Mouse (Mus musculus) spleen, postnatal 14 days (tissue): Measurements from ENCODE around the gene Ccdc57.

Experiments
- DNase-seq, 2 experiments: peaks; one replicate each; pipeline ENCODE4 v3.0.0; 2021 to 2022; ENCODE audit warnings: low spot score in 2 of 2

Ccdc57 gene

DNA sequence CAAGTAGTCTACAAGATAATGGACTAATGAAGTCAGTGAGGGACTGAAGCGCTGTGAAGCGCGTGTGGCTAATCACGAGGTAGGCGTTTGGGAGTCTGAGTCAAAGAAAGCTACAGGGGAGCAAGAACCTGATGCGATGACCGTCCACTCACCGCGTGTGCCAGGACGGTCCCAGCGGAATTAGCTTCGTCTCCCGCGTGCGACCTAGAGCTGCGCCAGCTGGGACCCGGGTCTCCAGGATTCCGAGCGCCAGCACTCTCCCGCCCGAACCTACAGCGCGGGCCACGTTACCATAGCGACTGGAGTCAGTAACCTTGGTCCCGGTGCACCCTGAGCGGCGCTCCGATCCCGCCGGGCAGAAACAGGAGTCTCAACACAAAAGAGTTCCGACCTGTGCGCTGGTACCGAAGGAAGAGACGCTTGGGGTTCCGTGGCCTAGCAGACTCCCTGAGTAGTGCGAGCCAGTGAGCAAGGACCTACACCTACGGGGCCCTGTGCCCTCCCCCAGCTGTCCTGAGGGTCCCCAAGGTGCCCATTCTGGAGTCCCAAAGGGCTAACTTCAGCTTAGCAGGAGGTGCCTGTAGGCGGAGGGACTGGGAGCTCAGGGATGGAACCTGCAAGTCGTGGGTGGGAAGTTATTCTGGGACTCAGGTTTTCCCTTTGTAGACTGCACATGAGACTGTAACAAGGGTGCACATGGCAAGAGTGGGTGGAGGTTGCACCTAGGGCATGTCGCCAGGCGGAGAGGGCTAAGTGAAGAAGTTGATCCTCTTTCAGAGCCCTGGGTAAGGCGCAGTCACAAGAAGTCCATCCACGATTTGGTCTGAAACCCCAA lies at the start of gene Ccdc57:
Gene Ccdc57, minus strand, starts transcription at position 309 of the 835 bp plus-strand sequence.
- DNase-seq: peak; percentile 78 to 87

DNA sequence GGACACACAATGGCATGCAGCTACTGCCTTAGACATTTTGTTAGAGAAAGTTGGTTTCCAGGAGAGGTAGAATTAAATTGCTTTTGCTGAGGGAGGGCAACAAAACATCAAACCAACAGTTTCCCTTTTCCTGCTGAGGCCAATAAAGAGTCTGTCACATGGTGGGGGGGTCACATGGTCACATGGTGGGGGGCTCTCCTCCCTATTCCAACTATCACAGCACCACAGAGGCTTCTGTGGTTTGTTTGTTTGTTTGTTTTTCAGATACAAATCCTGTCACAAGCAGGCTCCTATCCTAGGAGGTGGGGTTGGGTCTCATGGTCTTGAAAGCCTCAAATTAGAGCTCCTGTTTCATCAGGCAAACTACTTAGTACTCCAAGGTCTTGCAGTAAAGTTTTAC lies 49.8 kb upstream of the Ccdc57 start:
- no peak for DNase-seq

DNA sequence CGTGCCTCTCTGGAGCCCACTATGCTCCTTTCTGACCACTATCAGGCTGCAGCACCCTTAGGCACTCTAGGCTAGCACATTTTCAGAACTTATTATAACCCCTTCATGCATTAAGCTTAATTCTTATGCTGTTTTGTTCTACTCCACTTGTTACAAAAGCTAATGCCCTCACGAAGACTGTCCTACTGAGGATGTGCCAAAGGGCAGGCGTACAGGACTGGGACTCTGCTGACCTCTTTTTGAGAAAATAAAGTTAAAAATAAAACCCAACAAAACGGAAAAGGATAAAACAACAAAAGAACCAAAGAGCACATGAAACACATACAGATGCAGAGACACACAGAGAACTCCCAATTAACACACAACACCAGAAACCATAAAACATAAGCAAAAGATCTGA lies 49.0 kb upstream of the Ccdc57 start:
- no peak for DNase-seq

DNA sequence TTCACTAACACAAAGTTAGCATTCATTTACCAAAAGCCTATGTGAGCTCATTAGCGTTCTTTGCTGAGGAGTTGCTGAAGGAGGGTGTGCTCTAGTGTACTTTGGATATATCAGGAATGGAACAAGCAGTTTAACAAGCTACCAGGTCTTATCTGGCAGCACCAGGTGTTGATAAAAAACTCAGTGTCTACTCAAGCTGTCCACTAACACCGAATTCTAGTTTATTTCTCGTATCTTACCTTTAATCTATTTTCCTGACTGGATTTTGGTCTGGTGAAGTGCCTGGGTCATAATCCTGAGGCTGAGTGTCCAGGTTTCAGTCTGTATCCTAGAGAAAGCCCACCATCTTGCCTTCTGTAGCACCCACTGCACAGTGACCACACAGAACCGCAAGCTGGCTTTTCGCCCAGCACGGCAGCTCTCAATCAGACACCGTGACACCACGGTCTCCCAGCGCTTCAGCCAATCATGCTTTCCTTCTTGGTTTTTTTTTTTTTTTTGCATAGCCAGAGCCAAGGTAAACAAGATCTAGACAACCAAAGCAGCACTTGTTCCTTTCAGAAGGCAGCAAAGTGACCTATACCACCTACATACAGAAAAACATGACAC lies 47.9 kb upstream of the Ccdc57 start:
- peak; percentile 35 to 40 for DNase-seq

DNA sequence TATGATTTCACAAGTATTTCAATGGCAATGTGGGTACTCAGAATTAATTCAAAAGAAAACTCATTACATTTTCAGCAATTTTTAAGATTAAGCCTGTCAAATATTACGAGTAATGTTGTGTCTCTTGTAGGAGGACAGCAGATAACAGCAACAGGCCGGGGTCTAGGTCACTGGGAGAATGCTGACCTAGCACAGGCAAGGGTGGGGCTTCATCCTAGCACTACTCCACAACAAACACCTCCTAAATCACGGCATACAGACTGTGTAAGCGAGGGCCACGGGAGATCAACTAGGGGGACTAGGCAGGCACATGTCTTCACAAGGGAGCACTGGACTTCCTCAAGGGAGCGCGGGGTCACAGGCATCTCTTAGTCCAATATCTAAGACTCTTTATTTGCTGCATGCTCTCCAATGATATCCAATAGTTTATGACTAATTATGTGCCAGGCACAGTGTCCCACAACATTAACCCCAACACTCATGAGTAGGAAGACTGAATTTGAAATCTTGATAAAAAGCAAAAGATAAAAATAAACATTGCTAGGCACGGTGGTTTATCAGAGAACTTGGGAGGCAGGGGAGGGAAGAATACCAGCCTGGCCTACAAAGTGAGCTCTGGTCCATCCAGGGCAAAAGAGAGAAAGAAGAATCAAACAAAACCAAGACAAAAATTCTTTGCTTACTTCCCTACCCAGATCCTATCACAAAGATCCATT lies 47.2 kb upstream of the Ccdc57 start:
- DNase-seq: no peak

DNA sequence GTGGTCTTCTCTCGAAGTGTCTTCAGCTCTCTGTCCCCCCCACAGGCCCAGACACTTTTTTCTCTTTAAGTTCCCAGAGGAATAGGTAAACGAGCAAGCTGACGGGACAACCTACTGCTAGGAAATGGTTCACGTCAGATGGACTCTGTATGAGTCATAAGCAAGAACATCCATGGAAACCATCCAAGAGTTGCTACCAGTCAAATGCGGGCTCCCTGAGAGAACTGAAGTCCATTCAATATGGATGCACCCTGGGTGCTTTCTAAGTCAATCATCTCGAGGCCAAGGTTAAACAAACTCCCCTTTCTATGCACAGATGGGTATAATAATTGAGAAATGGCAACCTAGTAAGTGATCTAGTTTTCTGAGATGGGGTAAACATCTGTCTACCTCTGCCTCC lies 40.6 kb upstream of the Ccdc57 start:
- no peak for DNase-seq

DNA sequence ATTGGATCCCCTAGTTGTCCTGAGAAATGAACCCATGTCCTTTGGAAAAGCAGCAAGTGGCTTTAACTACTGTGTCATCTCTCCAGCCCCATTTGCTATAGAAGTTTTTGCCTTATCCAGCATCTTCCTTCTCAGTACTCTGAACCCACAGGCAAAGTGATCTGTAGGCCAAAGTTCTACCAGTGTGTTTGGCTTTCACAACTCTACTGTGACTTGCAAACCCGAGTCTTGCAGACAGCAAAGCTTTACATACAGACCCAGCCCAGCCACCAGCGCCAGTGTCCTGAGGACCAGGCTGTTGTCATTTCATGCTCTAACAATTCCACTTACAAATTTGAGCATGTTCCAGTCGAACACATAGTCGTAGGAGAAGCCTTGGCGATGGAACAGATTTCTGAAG lies 38.6 kb upstream of the Ccdc57 start:
- no peak for DNase-seq

DNA sequence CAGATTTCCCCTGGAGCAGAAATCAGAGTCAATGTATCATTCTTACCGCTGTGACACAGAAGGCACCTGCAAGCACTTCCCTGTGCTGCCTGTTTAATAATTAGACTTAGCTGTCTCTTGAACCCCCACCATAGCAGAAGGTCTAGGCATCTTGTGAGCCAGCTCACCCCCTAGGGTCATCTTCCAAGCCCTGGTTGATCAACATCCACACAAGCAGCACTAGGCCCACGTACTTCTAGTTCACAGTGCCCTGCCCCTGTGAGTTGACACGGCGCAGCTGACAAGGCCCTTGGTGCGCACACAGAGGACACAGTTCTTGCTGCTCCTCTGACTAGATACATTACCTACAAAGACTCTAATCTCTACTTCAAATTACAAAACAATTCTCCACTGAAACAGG lies 37.1 kb upstream of the Ccdc57 start:
- DNase-seq: no peak

DNA sequence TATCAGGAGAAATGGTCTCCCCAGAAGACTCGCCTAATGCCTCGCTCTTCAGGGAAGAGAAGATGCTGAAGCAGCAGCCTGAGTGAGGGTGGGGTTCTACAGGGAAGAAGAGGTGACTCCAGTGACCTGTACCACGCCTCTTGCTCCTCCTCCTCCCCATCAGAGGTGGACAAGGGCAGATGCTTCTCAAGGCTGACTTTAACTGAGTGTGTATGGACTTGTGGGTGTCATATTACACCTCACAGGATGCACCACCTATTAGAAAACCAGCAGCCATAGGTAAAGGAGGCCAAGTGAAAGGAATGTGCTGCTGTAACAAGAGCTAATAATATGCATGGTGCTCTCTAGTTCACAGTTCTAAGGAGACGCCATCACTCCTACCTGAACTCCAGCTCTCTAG lies 32.9 kb upstream of the Ccdc57 start:
- DNase-seq: no peak

DNA sequence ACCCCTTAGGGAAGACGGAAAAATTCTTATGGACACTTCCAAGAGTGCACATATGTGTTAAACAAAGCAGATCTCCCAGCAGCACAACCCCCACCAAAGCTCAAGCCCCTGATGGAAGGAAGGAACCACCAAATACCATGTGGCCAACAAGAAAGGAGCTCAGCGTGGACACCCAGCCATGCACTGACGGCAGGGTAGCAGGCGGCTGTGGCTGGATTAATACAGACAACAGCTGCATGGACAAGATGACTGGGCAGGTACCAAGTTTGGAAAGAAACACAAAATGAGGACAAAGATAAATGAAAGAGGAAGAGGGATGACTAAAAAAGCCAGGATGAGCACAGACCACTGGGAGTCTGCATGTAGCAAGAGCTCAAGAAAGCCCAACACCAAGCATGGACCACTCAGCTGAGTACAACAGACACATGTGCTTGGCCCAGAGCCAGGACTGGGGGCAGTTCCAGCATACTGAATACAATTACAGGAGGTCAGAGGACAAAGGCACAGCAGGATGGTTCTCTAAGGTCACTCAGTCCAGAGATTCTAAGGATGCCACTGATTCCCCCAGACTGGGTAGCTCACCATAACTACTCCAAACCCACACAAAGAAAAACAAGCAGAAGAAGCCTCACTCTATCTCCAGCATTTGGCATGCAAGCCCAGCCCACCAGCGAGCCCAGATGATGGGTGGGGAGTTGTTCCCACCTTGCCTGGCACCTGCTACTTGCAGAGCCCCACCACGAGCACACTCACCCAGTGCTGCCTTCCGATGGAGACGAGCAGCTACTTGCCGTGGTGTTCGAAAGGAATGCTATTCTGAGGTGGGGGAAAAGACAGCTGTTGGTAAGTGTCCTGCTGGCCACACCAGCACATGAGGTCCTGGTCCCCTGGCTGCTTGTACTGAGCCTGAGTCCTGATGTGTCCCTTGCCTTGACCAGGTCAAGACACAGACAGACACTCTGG lies 31.8 kb upstream of the Ccdc57 start:
- DNase-seq: no peak

DNA sequence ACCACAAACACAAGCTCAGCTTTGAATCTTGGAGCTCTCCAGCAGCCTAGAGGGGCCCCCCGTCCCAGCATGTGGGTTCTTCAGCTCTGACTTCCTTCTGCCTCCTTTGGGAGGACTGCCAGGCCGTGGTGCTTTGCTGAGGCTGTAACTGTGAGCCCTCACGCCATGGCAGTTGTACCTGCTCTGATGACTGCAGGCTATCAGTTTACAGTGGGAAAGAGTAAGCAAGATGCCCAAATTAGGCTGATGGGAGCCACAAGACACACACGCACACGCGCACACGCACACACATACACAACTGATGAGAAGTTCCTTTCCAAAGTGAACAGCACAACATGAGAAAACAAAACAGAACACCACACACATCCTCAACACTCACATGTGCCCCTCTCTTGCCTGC lies 30.2 kb upstream of the Ccdc57 start:
- DNase-seq: no peak

DNA sequence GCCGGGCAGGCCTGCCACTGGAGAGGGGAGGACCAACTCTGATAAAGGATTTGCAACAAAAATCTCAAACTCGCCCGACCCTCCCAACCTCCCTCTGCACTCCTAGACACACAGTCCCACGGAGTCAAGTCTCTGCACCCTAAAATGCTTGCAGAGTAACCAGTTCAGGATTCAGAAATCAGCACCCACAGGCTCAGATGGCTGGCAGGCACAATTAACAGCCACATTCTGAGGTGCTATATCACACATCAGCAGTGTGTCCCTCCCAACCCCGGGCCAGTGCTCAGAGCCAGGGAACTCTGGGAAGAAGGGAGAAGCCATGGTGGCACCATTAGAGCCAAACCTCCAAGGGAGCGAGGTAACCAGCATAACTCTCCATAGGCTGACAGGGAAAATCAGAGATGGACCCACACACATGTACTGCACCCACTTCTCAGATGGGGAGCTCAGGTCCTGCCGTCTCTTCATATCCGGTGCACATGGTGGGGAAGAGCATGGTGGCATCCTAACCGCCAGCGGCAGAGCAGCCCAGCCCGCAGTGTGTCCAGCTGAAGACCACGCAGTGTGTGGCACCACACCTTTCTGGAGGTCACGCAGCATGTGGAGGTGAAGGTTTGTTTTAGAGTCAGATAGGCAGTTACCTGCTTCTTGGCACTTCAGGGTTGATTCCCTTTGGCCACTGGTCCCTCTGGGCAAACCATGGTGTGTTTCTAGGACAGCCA lies 29.5 kb upstream of the Ccdc57 start:
- no peak for DNase-seq

DNA sequence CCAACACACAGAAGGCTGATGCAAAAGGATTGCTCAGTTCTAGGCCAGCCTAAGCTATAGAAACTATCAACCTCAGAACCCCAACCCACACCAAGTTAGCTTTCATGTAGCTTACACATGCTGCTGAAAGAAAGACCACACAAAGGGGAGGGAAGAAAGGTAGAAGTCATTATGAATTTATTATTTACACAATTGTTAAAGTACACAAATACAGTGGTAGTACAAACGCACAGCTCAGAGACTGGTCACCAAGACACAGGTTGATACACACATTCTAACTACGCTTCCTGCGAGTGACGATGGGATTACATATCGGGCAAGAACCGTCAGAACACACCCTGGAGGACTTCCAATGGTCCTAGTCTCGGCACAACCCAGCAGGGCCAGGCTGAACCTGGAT lies 28.9 kb upstream of the Ccdc57 start:
- no peak for DNase-seq

DNA sequence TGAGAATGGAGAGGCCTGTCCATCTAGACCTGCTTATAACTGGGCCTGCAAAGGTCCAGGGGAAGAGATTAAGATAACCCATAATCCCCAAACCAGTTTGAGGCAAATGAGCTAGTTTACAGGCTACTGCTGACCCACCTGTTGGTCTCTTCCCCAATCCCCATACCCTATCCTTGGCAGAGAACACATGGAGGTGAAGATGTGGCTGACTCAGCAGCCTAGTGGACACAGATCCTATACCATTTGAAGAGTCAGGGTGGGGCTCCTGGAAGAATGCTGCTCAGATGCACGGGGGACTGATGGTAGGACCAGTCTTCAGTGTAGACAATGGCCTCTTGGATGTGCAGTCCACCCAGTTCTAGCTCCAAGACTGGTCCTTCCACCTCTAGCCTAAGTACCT lies 27.6 kb upstream of the Ccdc57 start:
- DNase-seq: no peak

DNA sequence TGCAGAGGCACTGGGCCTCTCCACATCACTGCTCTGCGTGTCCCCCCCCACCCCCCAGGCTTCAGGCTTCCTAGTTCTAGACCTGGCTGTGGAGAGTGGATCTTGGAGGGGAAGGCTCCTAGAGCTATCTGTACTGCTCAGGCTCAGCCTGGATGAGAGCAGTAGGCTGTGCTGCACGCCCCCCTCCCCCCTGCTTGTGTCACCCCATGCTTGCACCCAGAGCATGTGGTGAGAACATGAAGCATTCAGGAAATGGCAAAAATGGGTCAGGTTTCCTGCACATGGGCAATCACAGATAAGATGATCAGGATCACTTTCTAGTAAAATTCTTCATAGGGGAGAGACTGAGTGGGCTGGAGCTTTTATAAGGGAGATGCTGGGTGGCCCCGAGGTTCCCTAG lies 26.9 kb upstream of the Ccdc57 start:
- no peak for DNase-seq

DNA sequence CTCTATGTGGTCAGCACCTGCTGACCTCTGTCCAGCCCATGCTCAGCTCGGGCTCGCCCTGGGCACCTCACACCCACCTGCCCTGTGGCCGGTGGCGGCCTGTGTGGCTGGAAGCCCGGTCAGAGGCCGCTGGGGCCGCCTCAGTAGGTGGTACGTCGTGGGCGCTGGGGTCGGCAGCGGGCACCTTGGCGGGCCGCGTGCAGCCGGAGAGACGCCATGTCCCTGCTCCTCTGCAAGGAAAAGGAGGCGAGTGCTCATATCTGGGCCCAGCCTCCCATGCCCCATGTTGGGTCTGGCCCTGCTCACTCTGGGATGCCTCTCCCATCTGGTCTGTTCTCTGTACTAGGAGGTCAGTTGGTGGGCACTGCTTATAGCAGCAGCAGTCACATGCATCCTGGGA lies 26.4 kb upstream of the Ccdc57 start:
- no peak for DNase-seq

DNA sequence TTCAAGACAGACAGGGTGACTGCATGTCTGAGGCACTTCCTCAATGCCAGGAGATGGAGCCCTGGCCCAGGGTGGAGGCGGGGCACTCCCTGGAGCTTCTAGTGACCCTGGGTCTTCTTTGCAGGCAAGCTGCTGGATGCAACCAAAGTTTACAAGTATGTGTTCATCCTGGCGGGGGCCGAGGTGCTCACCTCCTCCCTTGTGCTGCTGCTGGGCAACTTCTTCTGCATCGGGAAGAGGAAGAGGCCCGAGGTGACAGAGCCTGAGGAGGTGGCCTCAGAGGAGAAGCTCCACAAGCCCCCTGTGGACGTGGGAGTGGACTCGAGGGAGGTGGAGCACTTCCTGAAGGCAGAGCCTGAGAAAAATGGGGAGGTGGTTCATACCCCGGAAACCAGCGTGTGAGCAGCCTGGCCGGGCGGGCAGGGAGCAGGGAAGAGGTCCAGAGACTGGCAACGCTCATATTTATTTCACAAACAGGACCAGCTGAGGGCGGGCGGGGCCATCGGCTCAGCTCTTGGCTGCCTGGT lies 25.1 kb upstream of the Ccdc57 start:
- no peak for DNase-seq

DNA sequence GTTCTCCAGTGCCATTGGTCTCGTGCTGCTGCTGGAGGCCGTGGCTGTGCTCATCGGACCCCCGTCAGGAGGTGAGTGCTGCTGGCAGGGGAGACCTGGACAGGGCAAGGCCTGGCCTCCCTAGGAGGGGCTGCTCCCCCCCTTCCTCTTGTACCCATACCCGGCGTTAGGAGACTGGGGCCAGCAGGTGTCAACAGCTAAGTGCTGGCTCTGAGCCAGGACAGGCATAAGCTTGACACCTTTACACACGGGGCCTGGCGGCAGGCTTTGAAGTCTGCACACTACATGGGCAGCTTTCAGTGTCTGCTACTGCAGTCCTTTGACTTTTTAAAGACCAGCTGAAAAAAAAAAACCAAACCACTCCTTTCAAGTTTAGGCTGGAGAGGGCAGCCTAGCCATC lies 24.4 kb upstream of the Ccdc57 start:
- no peak for DNase-seq

DNA sequence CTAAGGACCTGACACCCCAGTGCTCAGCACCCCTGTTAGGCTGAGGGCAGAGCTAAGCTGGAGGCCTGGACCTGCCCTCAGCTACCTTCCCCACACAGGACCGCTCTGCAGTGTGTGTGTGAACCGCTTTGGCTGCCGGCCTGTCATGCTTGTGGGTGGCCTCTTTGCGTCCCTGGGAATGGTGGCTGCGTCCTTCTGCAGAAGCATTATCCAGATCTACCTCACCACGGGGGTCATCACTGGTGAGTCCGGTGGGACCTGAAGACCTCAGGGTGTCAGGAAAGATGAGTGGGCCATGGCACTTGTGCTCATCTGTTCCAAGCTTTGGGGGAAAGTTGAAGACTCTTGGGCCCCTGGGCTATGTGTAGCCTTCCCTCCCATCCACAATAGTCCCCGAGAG lies 23.0 kb upstream of the Ccdc57 start:
- no peak for DNase-seq

DNA sequence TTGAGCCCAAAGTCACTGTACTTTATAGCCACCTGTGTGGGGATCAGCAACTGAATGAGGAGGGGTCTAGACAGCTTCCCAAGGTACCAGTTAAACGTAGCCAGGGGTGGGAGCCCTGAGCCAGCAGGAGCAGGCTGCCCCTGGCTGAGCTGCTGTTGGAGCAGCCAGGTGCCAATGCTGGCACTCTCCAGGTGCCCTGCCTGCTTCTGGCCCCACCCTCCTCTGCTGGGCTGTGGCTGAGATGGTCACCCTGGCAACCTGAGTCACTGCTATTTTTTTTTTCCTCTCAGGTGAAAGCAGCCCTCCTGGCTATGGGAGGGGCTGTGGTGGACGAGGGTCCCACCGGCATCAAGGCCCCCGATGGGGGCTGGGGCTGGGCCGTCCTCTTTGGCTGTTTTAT lies 22.3 kb upstream of the Ccdc57 start:
- DNase-seq: no peak
